Mouse (Mus musculus) hindlimb bud, embryonic 11.5 days (tissue): ENCODE data around the gene Rfx5.
"Not testable (repeated sequence)": the region's sequence is repeated elsewhere in the genome, so short reads cannot be mapped to it uniquely, and the experiment has no call there.

Experiments used
- DNase-seq: peaks from one replicate; pipeline ENCODE4 v3.0.0-alpha.2; 2012; ENCODE audit warnings: low read depth, low spot score; ENCODE audit errors: extremely low spot score

Gene Rfx5

DNA sequence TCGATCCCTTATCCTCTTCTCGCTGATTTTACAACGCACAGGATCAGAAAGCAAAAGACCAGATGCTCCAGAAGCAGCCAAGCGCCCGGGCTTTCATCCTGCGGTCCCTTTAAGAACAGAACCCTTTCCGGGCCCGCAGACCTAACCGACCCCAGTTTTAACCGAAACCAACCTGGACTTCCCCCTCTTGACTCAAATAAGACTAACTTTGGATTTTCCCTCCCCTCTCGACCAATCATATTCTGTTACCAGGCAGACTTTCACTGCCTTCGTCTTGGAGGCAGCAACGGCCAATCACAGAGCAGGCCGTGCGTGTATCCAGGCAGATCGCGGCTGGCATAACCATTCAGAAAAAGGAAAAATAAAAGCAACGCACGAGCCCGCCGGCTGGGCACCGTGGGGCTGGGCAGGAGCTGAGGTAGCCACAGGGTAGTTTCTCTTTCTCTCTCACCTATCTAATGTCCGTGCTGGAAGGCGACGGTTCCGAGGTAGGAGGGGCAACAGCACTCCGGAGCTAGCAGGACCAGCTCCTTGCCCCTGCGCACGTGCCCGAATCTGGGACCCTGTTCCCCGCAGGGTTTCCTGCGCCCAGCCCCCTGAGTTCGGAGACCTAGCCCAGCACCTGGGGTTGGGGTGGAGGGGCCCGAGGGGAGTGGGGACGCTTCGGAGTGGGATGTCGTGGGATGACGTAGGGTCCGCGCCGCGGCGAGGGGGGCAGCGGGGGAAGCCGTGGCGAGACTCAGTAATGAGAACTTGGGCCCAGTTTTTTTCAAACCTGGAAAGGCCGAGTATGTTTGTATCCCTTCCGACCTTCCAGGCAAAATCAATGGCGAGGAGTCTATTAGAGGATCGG is at the start of gene Rfx5:
Rfx5 (plus strand) TSS at position 312 of the 853 bp plus-strand sequence.
- DNase-seq = peak; percentile 96

- not testable (repeated sequence) for DNase-seq
These were observed 49.1 kb upstream of the Rfx5 start for GRCm38 (mm10) chr3:94904759-94905158.

- no peak for DNase-seq
These were observed 47.4 kb upstream of the Rfx5 start for GRCm38 (mm10) chr3:94906482-94906881.

DNA sequence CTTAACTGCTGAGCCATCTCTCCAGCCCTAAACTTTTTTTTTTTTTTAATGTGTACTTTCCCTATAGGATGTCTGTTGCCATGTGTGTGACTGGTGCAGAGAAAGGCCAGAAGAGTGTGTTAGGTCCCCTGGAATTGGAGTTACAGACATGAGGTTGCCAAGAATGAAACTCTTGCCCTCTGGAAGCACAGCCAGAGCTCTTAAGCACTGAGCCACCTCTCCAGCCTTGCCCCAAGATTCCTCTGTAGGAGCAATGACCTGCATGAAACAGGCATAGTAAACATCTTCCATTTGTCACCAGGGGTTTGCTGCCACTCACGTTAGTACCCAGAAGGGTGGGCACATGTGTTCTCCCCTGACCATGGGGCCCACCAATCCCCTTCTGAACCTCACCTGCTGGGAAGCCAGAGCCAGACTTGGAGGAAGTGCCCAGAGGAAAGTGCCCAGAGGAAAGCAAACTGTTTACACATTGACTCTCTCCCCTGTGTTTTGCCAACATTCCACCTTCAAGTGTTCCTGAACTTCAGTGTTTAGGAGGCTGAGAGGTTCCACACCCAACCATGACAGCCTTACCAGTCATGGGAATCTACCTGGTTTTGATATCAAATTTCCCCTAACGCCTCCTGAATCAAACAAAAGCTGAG is 42.7 kb upstream of the Rfx5 start:
- DNase-seq = no peak

- DNase-seq = no peak
These were observed 40.1 kb upstream of the Rfx5 start for GRCm38 (mm10) chr3:94913801-94914200.

GRCm38 (mm10) chr3:94915903-94916741 is 37.8 kb upstream of the Rfx5 start:
- no peak for DNase-seq

DNA sequence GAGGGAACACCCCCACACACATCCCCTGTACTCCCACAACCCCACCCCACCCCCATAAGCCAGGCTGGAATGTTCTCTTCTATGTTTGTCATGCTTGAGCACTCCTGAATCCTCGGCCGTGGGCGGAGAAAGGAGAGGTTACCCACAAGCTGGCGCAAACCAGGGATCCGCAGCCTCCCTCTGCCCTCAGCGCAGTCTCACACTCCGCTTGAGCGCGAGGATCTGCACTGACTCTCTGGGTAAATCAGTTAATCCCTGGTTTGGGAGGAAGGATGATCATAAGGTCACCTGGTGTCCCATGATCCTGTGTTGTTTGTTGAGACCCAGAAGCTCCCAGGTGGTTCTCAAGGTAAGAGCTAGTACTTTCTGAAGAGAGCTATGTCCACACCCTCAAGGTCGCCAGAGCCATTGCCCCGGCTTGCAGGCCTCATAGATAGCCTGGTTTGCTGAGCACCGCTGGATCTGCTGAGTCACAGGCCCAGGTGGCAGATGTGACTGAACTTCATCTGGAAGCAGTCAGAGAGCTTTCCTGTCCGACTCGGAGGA is 36.0 kb upstream of the Rfx5 start:
- DNase-seq = no peak

- no peak for DNase-seq
These were observed 35.0 kb upstream of the Rfx5 start for GRCm38 (mm10) chr3:94918845-94919244.

DNA sequence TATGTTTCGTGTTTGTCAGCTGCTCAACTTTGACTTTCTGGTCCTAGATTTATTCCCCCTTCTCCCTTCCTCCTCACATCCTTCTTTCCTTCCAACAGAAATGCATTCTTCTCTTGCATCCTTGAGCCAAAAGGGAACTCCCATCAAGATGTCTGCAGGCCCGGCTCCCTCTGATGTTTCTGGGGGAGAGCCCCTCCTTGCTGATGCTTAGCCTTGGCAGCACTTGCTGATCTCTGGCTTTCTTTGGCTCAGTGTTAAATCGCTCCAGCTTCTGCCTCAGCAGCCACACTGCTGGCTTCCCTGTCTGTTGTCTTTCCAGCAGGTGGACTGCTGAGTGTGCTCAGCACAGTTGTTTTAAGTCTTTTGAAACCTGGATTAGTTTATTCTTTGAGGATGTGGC is 32.8 kb upstream of the Rfx5 start:
- DNase-seq = no peak

DNA sequence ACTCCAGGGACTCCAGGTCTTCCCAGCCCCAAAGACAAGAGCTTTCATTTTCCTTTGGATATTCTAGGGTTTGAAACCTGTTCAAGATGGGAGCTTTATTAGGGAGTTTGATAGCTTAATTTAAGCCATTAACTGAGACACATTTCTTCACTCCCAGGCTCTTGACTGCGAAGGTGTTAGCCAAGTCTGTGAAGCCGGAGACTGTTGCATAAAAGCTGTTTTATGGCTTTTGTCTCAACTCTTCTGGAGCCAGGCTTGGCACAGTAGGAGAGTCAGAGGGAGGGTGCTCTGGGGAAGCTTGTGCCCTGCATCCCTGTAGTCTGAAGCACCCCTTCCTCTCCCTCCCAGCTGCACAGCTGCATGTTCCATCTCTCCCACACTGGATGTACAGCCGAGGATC is 31.5 kb upstream of the Rfx5 start:
- no peak for DNase-seq

- DNase-seq = no peak
These were observed 29.2 kb upstream of the Rfx5 start for GRCm38 (mm10) chr3:94924688-94925087.

- DNase-seq = not testable (repeated sequence)
These were observed 27.6 kb upstream of the Rfx5 start for GRCm38 (mm10) chr3:94926301-94926736.

- not testable (repeated sequence) for DNase-seq
These were observed 24.9 kb upstream of the Rfx5 start for GRCm38 (mm10) chr3:94928979-94929378.

- not testable (repeated sequence) for DNase-seq
These were observed 23.2 kb upstream of the Rfx5 start for GRCm38 (mm10) chr3:94930386-94931266.

GRCm38 (mm10) chr3:94931427-94932082 is 22.3 kb upstream of the Rfx5 start:
- not testable (repeated sequence) for DNase-seq

GRCm38 (mm10) chr3:94932279-94932678 is 21.6 kb upstream of the Rfx5 start:
- not testable (repeated sequence) for DNase-seq

- no peak for DNase-seq
These were observed 20.9 kb upstream of the Rfx5 start, which contains the start of gene Selenbp1 for GRCm38 (mm10) chr3:94932809-94933564. Gene Selenbp1, plus strand, starts transcription at chr3:94933056.

GRCm38 (mm10) chr3:94933604-94934003 is 20.3 kb upstream of the Rfx5 start:
- not testable (repeated sequence) for DNase-seq

GRCm38 (mm10) chr3:94934564-94934963 is 19.3 kb upstream of the Rfx5 start:
- not testable (repeated sequence) for DNase-seq
